8 mouse cellular contexts compared by ENCODE assay signal in the genomic region with DNA sequence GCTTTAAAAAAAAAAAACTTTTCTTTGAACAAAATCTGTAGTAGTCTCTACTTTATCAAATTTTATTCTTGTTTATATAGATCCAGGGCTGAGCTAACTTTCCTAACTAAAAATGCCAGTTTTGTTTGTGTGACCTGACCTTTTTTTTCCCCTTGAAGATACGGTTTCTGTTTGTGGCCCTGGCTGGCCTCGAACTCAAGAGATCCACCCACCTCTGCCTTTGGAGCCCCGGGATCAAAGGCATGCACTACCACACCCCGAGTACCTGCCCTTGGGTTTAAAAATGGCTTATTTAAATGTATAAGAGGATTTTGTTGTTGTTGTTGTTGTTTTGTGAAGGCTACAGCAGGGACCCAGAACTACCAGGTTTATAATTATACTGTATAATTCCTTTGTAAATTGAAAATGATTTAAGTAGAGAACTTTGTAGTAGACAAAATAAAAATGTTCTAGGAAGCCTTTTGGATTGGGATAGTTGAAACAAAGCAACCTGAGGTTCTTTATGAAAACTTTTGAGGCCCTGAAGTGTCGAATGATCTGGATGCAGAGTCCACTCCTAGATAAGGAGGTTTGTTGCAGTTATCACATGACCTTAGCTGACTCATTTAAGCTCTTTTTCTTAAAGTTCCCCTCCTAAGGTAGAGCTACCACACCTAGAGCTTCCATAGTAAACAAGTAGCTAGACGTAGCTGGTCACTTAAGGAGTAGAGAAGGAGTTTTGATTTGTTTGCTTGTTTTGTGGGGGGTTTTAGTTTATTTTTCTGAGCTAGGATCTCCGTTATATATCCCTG. TPM values are rescaled to one million over a fixed set of nuclear protein-coding genes. Genes with fewer than 3 reads are reported as not detected.
A peak's percentile ranks its signal among the peaks of the same experiment; 100 is the strongest.
DNase-seq lines count a peak whose midpoint lies in the region; ATAC-seq lines count a peak whose summit lies in the region.

No protein-coding gene starts in this region.

- peaks cover 42% of the 10 kb centered on the region for H3K36me3 ChIP-seq in heart, embryonic 14.5 days (ENCODE audit: control insufficient read depth, insufficient read depth, low read length)
- H3K36me3 ChIP-seq in hindbrain, embryonic 13.5 days, result peaks cover 3% of the 10 kb centered on the region; the same call in 1 of the 2 replicates
- peaks cover 18% of the 10 kb centered on the region for H3K36me3 ChIP-seq in midbrain, embryonic 14.5 days (ENCODE audit: control insufficient read depth, insufficient read depth, low read length)

- H3K27ac ChIP-seq in heart, embryonic 14.5 days (replicated peaks in 1 of 2; ENCODE audit: control insufficient read depth in 1 of 2, insufficient read depth in 1 of 2, low read depth in 2 of 2, low read length in 2 of 2), result no peak overlapping the region
- H3K27ac ChIP-seq in hindbrain, embryonic 13.5 days, result no peak overlapping the region
- H3K27ac ChIP-seq in midbrain, embryonic 14.5 days (replicated peaks; ENCODE audit: low read depth, low read length), result no peak overlapping the region

- H3K9me3 ChIP-seq in heart, embryonic 14.5 days (ENCODE audit: control insufficient read depth, low read length), result no peaks in the 10 kb centered on the region
- no peaks in the 10 kb centered on the region for H3K9me3 ChIP-seq in hindbrain, embryonic 13.5 days
- no peaks in the 10 kb centered on the region for H3K9me3 ChIP-seq in midbrain, embryonic 14.5 days (ENCODE audit: control insufficient read depth, low read length)

- intact Hi-C loops in left cerebral cortex, postnatal 10 days (cut with DNase I), result no loop called here

- no peak for DNase-seq in heart, adult 8-10 months (ENCODE audit: low spot score)
- DNase-seq in R1 (ENCODE audit: low read depth, low spot score), result peak; percentile 45
- no peak for DNase-seq in midbrain, embryonic 14.5 days
- DNase-seq in ovary, postnatal 10 days (ENCODE audit: low spot score), result no peak
- no peak for DNase-seq in layer of hippocampus, adult 11-12 months (ENCODE audit: low spot score)
- DNase-seq in left cerebral cortex, postnatal 10 days (ENCODE audit: extremely low spot score in 1 of 2, low spot score in 2 of 2), result no peak

- H3K4me1 ChIP-seq in heart, embryonic 14.5 days (ENCODE audit: control insufficient read depth in 2 of 2, insufficient read depth in 2 of 2, low read length in 2 of 2), result peaks cover 2 to 35% of the 10 kb centered on the region in 2 experiments
- H3K4me1 ChIP-seq in hindbrain, embryonic 13.5 days (replicated peaks), result peaks cover 29% of the 10 kb centered on the region
- H3K4me1 ChIP-seq in midbrain, embryonic 14.5 days (ENCODE audit: control insufficient read depth, insufficient read depth, low read length), result peaks cover 13% of the 10 kb centered on the region

- no peak for ATAC-seq in heart, embryonic 14.5 days (ENCODE audit: insufficient number of reproducible peaks, insufficient read depth, low FRiP score, low read depth)
- ATAC-seq in hindbrain, embryonic 13.5 days (ENCODE audit: low FRiP score), result no peak
- ATAC-seq in midbrain, embryonic 14.5 days (ENCODE audit: low FRiP score, low TSS enrichment), result no peak

- peak overlapping the region; percentile 41 to 75 for H3K4me3 ChIP-seq in heart, embryonic 14.5 days (ENCODE audit: control insufficient read depth in 1 of 2, insufficient read depth in 1 of 2, low read depth in 1 of 2, low read length in 2 of 2)
- peak overlapping the region; percentile 58 for H3K4me3 ChIP-seq in hindbrain, embryonic 13.5 days
- H3K4me3 ChIP-seq in midbrain, embryonic 14.5 days (replicated peaks; ENCODE audit: low read depth, low read length), result peak overlapping the region; percentile 61

- WGBS in heart, embryonic 14.5 days, result 25% methylated on average over 7 of the region's 7 CpGs
- WGBS in hindbrain, embryonic 13.5 days, result 54% methylated on average over 7 of the region's 7 CpGs
- WGBS in midbrain, embryonic 14.5 days, result 57% methylated on average over 7 of the region's 7 CpGs

- H3K27me3 ChIP-seq in heart, embryonic 14.5 days (ENCODE audit: control insufficient read depth, insufficient read depth, low read length), result no peaks in the 10 kb centered on the region
- no peaks in the 10 kb centered on the region for H3K27me3 ChIP-seq in hindbrain, embryonic 13.5 days
- no peaks in the 10 kb centered on the region for H3K27me3 ChIP-seq in midbrain, embryonic 14.5 days (ENCODE audit: control insufficient read depth, insufficient read depth, low read length)

- peak overlapping the region; percentile 83 for H3K4me2 ChIP-seq in heart, embryonic 14.5 days (ENCODE audit: low read length)
- H3K4me2 ChIP-seq in hindbrain, embryonic 13.5 days, result peak overlapping the region; percentile 60
- H3K4me2 ChIP-seq in midbrain, embryonic 14.5 days (ENCODE audit: low read length), result peak overlapping the region; percentile 52

- H3K9ac ChIP-seq in heart, embryonic 14.5 days (ENCODE audit: low read length), result peak overlapping the region; percentile 86
- peak overlapping the region; percentile 59; the same call in 1 of the 2 replicates for H3K9ac ChIP-seq in hindbrain, embryonic 13.5 days
- H3K9ac ChIP-seq in midbrain, embryonic 14.5 days (replicated peaks; ENCODE audit: low read length), result no peak overlapping the region

RNA-seq across cellular contexts. Expression of a gene that starts 5.4 kb away (rescaled TPM):
- polyA plus RNA-seq in heart, embryonic 14.5 days (2014; fragmentation: Nextera tagmentation; extraction: Ambion mirVana), result 34.5 and 38.8 TPM in 2 replicates
- 10 to 100 TPM; 72.6 to 96.0 (median 85.4) TPM for total RNA-seq in heart, adult 8-10 months (2022)
- 26.5 and 26.7 TPM in 2 replicates for polyA plus RNA-seq in hindbrain, embryonic 13.5 days (2015; fragmentation: Nextera tagmentation; extraction: Ambion mirVana)
- polyA plus RNA-seq in midbrain, embryonic 14.5 days (2014; fragmentation: Nextera tagmentation; extraction: Ambion mirVana), result 19.0 and 21.5 TPM in 2 replicates
- total RNA-seq in left cerebral cortex, postnatal 10 days (2021), result 10 to 100 TPM; 18.1 to 21.3 TPM

RNA-seq across cellular contexts. Expression of a gene that starts 6.4 kb away (rescaled TPM):
- 89.8 and 91.3 TPM in 2 replicates for polyA plus RNA-seq in heart, embryonic 14.5 days (2014; fragmentation: Nextera tagmentation; extraction: Ambion mirVana)
- total RNA-seq in heart, adult 8-10 months (2022), result 10 to 100 TPM; 40.1 to 47.9 (median 42.6) TPM
- 66.9 and 71.8 TPM in 2 replicates for polyA plus RNA-seq in hindbrain, embryonic 13.5 days (2015; fragmentation: Nextera tagmentation; extraction: Ambion mirVana)
- polyA plus RNA-seq in midbrain, embryonic 14.5 days (2014; fragmentation: Nextera tagmentation; extraction: Ambion mirVana), result 64.8 and 78.1 TPM in 2 replicates
- total RNA-seq in left cerebral cortex, postnatal 10 days (2021), result 10 to 100 TPM; 55.4 to 56.1 TPM
